Mouse (Mus musculus) skeletal muscle tissue, adult 2 months (tissue): Measurements from ENCODE around the gene Trmt10c.
A peak's percentile ranks its signal among the peaks of the same experiment; 100 is the strongest.
"Not testable (repeated sequence)": the region's sequence is repeated elsewhere in the genome, so short reads cannot be mapped to it uniquely, and the experiment has no call there.

ENCODE experiments used
- DNase-seq: peaks from one replicate; pipeline ENCODE4 v3.0.0-alpha.2; 2012; ENCODE audit warnings: low read depth, low spot score

Trmt10c gene

DNA sequence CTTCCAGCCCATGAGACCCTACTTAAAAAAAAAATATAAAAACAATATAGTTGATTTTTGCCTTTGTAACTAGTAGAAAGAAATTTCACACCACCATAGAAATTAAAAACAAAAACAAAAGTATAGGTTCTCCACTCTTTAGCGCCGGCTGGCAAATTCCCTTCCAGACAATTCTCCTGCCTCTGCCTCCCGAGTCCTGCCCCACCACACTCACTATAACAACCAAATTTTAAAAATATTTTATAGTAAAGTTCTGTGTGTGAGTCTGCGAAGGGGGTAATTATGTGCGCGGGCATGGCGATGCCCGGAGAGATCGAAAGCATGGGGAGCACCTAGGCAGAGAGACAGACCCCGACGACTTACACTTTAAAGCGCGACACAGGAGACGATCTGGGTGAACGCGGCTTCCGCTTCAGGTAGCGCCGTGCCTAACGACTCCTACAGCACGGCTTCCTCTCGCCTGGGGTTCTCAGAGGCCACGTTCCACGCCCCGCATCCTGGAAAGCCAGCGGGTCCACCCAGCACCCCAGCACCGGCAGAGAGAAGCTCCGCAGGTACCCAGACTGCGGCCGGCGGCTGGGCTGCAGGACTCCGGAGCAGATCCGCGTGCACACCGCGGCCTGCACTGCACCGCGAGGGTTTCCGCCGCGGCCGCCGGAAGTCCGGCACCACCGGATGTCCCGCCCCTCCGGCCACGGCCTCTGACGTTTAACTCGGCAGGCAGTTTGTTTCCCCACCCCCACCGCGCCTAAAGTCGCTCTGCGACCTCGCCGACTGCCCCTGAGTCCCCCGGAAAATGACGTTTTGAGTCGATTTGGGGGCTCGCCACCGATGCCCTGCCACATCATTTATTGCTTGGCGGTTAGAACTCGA is at the start of gene Trmt10c:
Trmt10c (minus strand) TSS at position 682 of the 873 bp plus-strand sequence.
- peak; percentile 87 for DNase-seq

DNA sequence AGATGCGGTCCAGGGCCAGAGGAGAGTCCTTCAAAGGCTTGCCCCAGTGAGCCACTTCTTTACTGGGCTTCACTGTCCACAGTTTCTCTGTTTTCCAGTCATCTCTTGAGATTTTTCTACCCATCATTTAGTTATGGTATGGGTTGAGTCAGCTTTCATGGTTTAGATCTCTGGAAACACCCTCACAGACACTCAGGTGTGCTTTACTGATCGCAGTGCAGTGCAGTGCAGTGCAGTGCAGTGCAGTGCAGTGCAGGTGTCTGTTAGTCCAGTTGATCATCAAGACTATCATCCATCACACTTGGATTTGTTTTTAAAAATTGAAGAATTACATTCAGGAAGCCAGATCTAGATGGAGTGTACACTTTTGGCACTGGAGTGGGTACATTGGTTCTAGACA is 48.7 kb upstream of the Trmt10c start:
- DNase-seq, result no peak

DNA sequence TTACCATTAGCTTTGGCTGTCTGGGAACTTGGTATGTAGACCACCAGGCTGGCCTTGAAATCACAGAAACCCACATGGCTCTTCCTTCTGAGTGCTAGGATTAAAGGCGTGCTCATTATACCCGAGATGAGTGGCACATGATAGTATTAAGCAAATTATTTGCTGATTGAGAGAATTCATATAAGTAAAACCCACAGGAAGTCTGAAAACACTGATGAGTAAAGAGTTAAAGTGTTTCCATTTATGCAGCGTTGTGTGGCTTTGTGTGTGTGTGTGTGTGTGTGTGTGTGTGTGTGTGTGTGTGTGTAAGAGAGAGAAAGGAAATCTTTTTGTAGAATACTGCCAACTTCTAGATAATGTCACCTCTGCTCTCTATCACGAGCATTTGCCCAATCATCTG is 44.1 kb upstream of the Trmt10c start:
- DNase-seq, result no peak

DNA sequence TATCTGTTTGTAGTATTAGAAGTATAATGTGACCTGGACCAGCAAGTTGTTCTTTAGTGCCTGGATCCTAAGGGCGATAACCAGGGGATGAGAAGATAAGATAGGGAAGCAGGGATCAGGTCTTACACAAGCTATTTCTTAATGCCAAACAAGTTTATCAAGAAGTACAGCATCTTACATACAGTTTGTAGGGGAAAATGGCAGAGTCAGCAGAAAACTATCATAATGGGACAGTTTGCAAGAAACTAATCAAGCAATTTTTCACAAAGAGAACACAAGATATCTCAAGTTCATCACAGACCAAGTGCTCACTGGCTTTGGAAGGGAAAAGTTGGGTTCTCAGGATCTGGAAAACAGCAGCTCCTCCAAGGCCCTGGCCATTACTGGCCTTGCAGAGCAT is 41.8 kb upstream of the Trmt10c start:
- no peak for DNase-seq

DNA sequence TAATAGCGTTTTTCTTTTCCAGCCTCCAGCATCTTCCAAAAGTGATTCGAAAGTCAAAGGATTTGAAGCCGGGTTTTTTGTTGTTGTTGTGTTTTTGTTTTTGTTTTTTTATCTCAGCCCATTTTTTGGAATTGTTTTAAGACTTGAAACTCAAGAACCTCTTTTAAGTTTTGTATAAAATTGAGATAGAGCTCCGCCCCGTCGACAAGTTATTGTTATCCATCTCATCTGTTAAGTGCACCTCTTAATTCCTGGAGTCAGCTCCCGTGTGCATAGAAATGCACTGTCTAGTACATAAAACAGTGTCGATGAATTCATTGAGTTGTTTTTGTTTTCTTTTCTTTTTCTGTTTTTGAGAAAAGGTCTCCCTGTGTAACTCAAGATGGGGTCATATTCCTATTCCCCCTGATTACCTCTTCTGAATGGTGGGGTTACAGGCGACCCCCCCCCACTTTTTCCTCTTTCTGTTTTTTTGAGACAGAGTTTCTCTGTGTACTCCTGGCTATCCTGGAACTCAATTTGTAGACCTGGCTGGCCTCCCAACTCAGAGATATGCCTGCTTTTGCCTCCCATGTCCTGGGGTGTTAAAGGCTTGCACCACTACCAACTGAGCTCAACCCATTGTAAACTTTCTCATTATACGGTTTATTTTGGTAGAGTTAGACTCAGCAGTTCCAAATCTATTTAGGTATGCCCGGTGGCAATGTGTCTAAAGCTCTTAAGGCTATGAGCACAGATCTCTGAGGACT is 38.7 kb upstream of the Trmt10c start:
- no peak for DNase-seq

DNA sequence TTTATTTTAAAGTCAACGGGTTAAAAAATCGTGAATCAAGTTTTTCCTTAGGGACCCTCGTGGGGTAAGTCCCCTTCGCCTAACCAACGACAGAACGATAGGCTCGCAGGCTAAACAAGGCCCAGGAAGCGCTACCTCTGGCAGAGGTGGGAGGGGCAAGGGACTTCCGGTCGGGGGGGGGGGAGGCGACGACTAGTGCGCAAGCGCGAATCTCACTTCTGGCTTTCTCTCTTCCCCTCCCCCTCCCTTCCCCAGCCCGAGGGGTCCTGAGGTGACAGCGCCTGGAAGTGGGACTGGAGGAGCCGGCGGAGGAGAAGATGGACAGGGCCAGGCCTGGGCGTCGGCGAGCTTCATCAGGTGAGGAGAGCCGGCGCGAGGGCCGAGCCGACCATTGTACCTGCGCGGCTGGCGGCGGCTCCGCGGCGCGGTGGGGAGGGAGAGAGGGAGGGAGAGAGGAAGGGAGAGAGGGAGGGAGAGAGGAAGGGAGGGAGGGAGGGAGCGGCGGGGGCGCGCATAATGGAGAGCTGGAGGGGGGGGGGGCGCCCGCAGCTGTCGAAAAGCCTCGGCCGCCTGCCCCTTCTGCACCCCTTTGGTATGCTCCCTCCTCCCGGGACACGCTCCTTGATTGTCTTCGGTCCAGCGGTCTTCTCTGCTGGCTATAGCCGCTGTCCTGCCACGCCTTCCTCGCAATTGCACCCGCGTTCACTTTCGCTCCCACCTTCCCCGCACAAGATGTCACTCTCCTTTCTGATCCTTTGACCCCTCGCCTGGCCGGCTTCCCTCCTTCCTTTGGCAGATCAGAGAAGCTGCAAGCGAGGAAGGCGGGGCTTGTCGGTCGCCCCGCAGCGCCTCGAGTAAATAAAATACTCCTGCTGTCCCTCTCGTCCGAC is 37.8 kb upstream of the Trmt10c start:
- DNase-seq, result peak; percentile 92

DNA sequence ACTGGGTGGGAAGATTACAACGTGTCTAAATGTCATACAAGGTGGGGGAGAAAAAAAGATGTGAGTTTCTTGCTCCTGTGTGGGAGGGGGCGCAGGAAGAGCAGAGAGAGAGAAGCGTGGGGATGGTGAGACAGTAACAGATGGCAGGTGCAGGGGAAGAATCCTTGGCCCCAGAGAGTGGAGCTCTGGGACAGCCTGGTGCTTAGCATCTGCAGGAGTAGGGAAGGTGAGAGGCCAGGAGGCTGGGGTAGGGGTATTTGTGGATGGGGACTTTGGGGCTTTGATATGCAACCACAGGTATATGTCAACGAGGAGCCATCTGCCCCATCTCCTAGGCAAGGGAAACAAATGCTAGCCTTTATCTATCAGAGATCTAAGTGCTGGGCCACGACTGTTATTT is 36.9 kb upstream of the Trmt10c start:
- DNase-seq, result no peak

DNA sequence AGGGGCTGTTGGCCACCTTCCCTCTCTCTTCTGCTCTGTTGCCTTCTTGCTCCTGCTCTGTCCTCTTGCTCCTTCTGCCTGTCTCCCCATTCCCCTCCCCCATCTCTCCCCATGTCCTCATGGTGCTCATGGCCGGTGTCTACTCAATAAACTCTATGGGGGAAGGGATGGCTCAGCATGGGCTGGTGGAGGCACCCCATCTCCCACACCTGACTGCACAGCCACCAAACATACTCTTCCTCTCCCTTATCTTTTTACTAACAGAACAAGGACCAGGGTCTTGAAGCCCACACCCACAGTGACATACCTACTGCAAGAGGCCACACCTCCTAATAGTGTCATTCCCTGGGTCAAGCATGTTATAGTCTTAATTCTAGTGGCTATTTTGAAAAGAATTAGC is 36.5 kb upstream of the Trmt10c start:
- no peak for DNase-seq

DNA sequence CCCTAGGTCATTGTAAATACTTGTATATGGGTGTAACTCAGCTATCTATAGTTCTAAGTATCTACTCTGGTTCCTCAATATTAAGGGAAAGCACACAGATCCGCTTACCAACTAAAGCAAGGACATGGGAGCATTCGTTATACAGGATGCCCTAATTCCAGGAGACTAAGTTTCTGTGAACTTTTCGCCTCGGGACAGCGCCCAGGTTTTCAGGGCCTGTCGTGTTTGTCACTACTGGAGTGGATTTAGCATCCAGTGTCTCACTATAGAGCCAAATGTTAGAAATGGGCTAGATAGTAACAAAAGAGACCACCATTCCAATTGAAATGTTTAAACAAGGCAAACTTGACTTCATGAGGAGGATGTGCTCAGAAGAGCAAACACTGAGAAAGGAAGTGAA is 35.5 kb upstream of the Trmt10c start:
- DNase-seq, result not testable (repeated sequence)

DNA sequence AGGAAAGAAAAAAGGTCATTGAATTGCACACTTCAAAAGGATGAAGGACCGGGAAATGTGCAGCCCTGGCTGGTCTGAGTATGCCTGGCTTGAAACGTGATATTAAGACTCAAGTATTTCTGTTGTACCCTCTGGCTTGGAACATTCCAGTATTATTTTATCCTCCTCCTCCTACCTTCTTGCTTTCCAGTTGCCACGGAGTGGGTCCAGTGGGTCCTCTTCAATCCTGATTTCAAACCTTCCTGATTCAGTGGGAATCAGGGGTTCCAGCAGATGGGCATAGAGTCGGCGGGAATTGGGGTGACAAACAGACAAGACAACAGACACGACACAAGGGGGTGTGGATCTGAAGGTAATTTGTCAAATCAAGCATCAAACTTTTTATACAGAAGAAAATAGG is 34.9 kb upstream of the Trmt10c start:
- no peak for DNase-seq

DNA sequence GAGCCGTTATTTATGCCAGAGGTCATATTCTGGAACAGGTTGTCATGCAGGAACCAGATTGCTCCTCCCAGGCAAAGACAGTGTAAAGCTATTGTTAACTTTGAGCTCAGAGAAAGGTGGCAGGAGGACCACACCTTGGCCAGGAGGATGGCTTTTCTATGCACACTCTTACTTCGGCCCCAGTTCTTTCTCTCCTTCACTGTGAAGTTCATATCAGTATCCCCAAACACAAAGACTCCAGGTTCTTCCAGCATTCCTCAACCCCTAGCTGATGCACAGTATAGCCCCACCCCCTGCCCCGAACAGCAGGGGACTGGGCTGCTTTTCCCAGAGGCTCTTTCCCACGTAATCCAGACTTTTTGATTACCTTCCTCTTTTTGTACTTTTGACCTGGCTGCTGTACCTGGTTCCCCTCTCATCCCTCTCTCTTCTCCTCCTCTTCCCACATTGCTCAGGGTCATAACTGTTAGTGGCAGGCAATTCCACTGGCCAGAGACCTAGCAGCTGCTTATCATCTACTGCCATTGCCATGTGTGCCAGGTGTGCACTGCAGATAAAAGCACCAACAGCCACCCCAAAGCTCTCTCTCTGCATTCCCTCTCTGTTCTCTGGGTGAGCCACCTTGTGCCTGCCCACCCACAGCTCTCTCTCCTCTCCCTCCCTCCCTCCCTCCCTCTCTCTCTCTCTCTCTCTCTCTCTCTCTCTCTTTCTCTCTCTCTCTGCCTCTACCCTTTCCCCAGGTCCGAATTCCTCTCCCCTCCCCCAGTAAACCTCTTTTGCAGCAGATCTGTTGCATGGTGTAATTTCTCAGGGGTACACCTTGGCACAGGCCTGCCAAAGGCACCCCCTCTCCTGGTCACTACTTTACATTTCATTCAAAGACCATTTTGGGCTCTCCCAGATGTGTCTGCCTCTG is 34.0 kb upstream of the Trmt10c start:
- no peak for DNase-seq

DNA sequence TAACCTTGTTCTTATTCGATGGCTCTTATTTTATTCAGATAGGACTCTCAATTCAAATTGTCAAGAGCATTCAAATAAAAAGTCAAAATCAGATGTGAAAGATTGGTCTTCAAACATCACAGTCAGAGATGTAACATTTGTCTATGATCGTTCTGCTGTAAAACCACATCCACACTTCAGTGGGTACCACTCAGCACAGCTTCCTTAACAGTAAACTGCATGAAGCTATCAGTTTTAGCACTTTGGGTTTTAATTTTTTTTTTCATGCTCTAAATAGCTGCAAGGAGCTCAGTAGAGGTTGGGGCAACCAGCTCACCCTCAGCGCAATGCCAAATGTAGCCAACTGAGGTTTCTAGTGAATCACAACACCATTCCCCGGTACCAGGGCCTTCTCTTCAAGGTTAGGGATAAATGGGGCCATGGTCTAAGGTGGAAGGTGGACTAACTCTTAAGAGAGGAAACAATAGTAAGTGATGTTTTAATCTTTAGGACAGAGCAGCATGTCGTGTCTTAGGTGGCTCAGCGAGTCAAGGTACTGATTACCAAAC is 31.0 kb upstream of the Trmt10c start:
- no peak for DNase-seq

DNA sequence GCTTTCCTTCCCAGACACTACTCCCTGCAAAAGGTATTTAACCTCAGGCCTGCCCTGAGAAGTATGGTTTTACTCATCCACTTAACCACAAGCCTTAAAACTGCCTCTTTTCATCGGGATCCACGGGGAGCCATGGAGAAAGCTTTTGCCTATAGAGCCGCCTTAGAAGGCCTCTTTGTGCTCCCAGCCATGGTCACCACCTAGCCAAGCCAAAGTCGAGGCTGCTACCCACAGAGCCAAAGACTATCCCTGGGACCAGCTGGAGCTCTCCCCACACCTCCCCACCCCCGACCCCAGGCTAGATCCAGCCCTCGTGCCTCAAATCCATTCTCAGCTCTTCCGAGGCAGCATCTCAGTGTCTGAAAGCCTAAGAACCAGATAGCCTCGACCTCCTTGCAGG is 28.5 kb upstream of the Trmt10c start:
- no peak for DNase-seq

DNA sequence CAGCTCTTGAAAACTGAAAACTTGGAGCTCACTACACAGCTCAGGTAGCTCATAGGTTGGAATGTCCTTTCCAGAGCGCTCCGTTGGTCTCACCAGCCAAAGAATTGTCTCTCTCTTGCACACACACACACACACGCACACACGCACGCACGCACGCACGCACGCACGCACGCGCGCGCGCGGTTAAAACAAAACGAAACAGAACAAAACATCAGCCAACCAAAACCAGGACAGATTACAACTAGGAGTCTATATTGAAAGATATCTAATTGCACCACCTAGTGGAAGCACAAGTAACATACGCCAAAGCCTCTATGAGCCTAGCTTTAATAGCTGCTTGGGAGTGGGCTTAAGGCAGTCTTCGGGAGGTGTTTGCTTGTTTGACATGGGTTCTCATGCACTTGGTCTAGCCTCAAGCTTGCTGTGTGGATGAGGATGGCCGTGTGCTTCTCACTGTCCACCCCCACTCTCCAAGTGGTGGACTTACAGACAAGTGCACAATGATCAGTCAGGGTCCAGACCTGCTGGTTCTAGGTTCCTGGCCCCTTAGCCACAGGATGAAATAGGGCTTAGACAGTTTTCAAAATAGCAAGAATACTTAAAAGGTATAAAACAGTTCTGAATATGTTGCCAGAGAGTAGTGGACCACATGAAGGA is 26.8 kb upstream of the Trmt10c start:
- peak; percentile 54 for DNase-seq

DNA sequence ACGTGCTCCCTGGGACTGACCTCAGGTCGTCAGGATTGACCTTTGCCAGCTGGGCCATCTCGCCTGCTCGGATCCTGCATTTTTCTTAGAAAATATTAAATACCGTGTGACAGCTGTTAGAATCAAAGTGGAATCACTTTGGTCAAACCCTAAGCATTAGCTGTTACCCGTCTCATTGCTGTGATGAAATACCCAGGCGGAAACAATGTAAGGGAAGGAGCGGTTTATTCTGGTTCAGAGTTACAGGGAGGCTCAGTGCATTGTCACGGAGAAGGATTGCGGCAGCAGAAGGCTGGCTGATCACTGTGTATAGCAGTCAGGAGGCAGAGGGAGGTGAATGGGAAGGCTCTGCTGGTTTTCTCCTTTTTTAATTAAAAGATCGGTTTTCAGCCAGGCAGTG is 25.4 kb upstream of the Trmt10c start:
- no peak for DNase-seq

DNA sequence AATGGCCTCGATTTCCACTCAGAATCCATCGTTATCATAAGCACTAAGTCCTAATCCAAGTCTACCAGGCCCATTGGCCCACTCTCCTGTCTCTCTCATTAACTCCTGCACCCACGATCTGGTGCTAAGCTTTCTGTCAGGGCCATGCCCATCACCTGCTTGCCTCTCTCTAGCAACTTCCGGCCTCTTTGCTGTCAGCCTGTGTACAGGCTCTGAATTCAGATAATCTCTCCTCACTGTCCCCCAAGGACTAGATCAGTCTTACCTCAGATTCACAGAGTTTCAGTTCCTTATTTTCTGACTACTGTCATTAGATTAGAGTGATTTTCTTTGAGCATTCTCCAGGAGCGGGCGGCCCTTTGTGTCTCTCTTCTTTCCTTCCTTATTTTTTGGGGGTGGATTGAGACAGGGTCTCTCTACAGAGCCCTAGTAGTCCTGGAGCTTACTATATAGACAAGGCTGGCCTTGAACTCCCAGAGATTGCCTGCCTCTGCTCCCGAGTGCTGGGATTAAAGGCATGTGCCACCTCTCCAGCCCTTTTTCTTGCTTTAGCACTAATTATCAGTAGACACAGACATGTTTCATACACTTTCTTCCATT is 24.5 kb upstream of the Trmt10c start:
- DNase-seq, result no peak

DNA sequence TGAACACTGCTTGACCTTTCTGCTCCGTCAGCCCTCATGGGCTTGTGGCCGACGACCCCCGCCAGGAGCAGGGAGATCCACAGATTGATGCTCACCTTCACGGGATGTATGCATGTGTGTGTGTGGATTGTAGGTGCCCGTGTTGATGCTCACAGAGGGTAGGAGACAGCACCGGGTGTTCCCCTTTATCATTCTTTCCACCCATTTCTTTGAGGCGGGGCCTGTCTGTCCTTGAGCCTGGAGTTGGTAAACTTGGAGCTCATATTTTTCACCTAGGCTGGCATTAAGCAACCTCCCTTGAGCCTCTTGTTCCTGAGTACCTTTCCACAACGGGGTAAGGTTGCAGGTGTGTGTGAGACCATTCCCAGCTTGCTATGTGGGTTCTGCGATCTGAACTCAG is 20.5 kb upstream of the Trmt10c start:
- DNase-seq, result no peak

DNA sequence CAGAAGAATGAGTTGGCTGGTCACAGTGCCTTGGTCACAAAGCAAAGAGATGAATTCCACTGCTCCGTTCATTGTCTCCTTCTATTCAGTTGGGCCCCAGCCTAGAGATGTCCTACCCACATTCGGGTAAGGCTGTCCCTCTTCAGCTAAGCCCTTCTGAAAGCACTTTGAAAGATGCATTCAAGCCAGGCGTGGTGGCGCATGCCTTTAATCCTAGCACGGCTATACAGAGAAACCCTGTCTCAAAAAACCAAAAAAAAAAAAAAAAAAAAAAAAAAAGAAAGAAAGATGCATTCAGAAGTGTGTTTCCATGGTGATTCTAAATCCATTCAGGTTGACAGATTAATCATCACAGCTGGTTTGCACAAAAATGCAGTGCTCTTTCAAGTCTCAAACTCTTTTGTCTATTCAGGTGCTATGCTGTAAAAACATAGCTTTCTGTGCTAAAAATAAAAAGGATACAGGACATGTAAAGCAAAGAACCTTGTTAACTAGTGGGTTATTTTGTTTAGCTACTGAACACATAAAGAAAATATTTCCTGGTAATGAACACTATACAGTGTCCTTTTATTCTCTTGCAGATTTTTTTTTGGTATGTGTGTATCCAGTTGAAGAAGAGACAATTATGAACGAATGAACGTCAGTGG is 19.4 kb upstream of the Trmt10c start:
- no peak for DNase-seq

DNA sequence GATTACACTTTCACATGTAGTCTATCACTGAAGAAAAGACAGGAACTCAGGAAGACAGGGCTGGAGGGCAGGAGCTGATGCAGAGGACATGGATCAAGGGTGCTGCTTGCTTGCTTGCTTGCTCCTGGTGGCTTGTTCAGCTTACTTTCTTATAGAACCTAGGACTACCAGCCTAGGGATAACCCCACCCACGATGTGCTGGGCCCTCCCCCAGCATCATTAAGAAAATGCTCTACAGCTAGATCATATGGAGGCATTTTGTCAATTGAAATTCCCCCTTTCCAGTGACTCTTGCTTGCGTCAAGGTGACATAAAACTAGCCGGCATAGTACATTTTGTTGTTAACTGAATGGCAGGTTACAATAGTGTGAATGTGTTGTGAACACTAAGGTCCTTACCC is 18.3 kb upstream of the Trmt10c start:
- no peak for DNase-seq
